Mouse (Mus musculus) cortical plate, adult 2 months (tissue): ENCODE measurements at regions not wholly inside any gene's neighbourhood (a gene's known extent, or its start where the extent isn't known, plus 50 kb on each side); places are given as distances from the start of the nearest gene placed in this dataset.

Source experiments
- H3K27ac ChIP-seq: fragments of 200-500 bp; 2 replicates; pipeline ENCODE4 v1.5.1; 2012; ENCODE audit warnings: low read length, control low read depth, inconsistent platforms; ENCODE audit not compliant: insufficient read depth
- H3K4me1 ChIP-seq: fragments of 200-500 bp; 2 replicates; pipeline ENCODE4 v1.6.1; 2011; ENCODE audit warnings: low read length; ENCODE audit not compliant: control insufficient read depth, insufficient read depth
- H3K4me3 ChIP-seq: fragments of 200-500 bp; 2 replicates; pipeline ENCODE4 v1.5.1; 2011; ENCODE audit warnings: mild to moderate bottlenecking, low read length, control low read depth; ENCODE audit not compliant: insufficient read depth
- CTCF ChIP-seq: fragments of 200-500 bp; IDR thresholded peaks from 2 replicates; pipeline ENCODE4 v1.5.1; 2011; ENCODE audit warnings: mild to moderate bottlenecking, control low read depth, low read length; ENCODE audit not compliant: insufficient read depth; ENCODE audit errors: extremely low read depth
- POLR2A ChIP-seq: fragments of 200-500 bp; IDR thresholded peaks from 2 replicates; pipeline ENCODE4 v1.6.1; 2011; ENCODE audit warnings: mild to moderate bottlenecking, low read length, control low read depth; ENCODE audit not compliant: insufficient read depth; ENCODE audit errors: extremely low read depth

GRCm38 (mm10) chr13:72937246-72937645 lies 308.6 kb downstream of the Irx2 start:
- H3K4me3 ChIP-seq = no peak overlapping the region
- no peak overlapping the region for H3K27ac ChIP-seq
- TF ChIP-seq CTCF (no peak), POLR2A (no peak)

GRCm38 (mm10) chr13:72938156-72938874 lies 309.7 kb downstream of the Irx2 start:
- H3K4me3 ChIP-seq = no peak overlapping the region
- TF ChIP-seq CTCF (no peak), POLR2A (no peak)
- no peaks in the 10 kb centered on the region for H3K4me1 ChIP-seq
- no peak overlapping the region for H3K27ac ChIP-seq

More at GRCm38 (mm10) chr13:72937246-72937645, 308.6 kb downstream of the Irx2 start:
- no peaks in the 10 kb centered on the region for H3K4me1 ChIP-seq

- Histone ChIP-seq H3K4me1 (no peaks in the 10 kb centered on the region), H3K4me3 (no peak overlapping the region), H3K27ac (no peak overlapping the region)
- TF ChIP-seq POLR2A (no peak), CTCF (no peak)
These were observed 312.7 kb upstream of the Irx4 start for GRCm38 (mm10) chr13:72947374-72948165.

- no peaks in the 10 kb centered on the region for H3K4me1 ChIP-seq
- H3K4me3 ChIP-seq = no peak overlapping the region
- TF ChIP-seq CTCF (no peak), POLR2A (no peak)
- H3K27ac ChIP-seq = no peak overlapping the region
These were observed 301.4 kb upstream of the Irx4 start for GRCm38 (mm10) chr13:72958616-72959518.

- H3K4me1 ChIP-seq = no peaks in the 10 kb centered on the region
- H3K27ac ChIP-seq = no peak overlapping the region
- H3K4me3 ChIP-seq = no peak overlapping the region
- TF ChIP-seq POLR2A = no peak
- TF ChIP-seq CTCF = no peak
These were observed 299.0 kb upstream of the Irx4 start for GRCm38 (mm10) chr13:72961291-72961690.

- no peak overlapping the region for H3K4me3 ChIP-seq
- no peak overlapping the region for H3K27ac ChIP-seq
- TF ChIP-seq CTCF (no peak), POLR2A (no peak)
- no peaks in the 10 kb centered on the region for H3K4me1 ChIP-seq
These were observed 288.1 kb upstream of the Irx4 start for GRCm38 (mm10) chr13:72972165-72972564.

GRCm38 (mm10) chr13:72972894-72973293 lies 287.4 kb upstream of the Irx4 start:
- Histone ChIP-seq H3K4me3 (no peak overlapping the region), H3K4me1 (no peaks in the 10 kb centered on the region), H3K27ac (no peak overlapping the region)
- TF ChIP-seq POLR2A = no peak
- TF ChIP-seq CTCF = no peak

GRCm38 (mm10) chr13:72977213-72977612 lies 283.1 kb upstream of the Irx4 start:
- H3K4me1 ChIP-seq = no peaks in the 10 kb centered on the region
- TF ChIP-seq POLR2A (no peak), CTCF (no peak)
- H3K27ac ChIP-seq = no peak overlapping the region
- no peak overlapping the region for H3K4me3 ChIP-seq

GRCm38 (mm10) chr13:72977971-72978370 lies 282.3 kb upstream of the Irx4 start:
- Histone ChIP-seq H3K4me3 (no peak overlapping the region), H3K4me1 (no peaks in the 10 kb centered on the region), H3K27ac (no peak overlapping the region)
- no peak for TF ChIP-seq POLR2A
- no peak for TF ChIP-seq CTCF
